Mouse (Mus musculus): ENCODE measurements around the gene Nprl3. TPM values are rescaled to one million over a fixed set of nuclear protein-coding genes. Genes with fewer than 3 reads are reported as not detected.
A peak's percentile ranks its signal among the peaks of the same experiment; 100 is the strongest.
"Not testable (repeated sequence)": the region's sequence is repeated elsewhere in the genome, so short reads cannot be mapped to it uniquely, and the experiment has no call there.

Nprl3 gene
- polyA plus RNA-seq, 1 experiment = 14.4 TPM

DNA sequence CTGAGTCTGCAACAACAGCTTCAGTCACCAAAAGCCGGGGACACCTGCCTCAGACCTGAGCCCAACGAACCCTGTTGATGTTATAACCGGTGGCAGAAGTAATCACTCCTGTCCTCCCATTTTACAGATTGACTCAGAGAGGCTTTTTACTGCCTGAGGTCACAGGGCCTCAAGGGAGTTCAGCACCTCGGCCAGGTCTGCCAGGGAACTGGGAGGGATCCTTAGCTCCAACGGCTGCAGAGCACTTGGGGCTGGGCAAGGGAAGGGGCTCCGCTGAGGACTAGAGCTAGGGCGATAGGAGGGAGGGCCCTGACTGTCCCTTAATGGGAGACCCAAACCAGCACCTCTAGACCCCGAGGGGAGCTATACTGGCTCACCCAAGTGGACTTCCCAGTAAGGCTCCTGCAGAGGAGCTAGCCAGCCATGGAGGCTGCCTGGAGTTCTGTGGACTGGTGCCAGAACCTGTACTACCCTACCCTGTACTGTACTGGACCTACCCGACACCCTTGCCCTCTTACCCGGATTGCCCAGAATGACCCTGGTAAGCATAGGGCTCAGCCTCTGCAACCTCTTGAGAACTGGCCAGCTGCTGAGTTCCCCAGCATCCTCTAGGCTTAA is 46.8 kb downstream of the Nprl3 start:
- peaks cover 12% of the 10 kb centered on the region; the same call in 1 of the 2 replicates for H3K9me3 ChIP-seq
- peaks cover 5% of the 10 kb centered on the region for H3K36me3 ChIP-seq (replicated peaks; ENCODE audit: low read length)
- no peak for TF ChIP-seq FLI1 (IDR thresholded peaks at IDR 0.05; ENCODE audit: low read length)
- no peak for TF ChIP-seq GATA1 (IDR thresholded peaks at IDR 0.05; ENCODE audit: borderline replicate concordance, low read length)
- H3K27me3 ChIP-seq (replicated peaks) = peaks cover 76% of the 10 kb centered on the region
- H3K4me3 ChIP-seq (replicated peaks) = peak overlapping the region; percentile 93
- H3K4me1 ChIP-seq = peaks cover 65% of the 10 kb centered on the region

DNA sequence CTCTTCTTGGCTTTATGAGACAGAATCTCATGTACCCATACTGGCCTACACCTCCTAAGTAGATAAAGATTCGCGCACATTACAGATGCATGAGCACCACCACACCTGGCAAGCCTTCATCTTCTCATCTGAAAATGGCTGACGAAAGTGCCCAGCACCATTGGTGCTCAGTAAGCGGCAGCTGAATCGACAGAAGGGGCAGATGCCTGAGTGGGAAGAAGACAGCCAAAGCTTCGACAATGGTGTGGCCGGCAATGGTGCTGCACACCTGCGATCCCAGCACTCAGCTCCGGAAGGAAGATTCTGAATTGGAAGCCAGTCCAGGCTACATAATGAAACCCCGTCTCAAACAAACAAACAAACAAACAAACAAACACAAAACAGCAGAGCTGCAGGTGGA is 48.2 kb downstream of the Nprl3 start:
- Histone ChIP-seq H3K9me3 (peaks cover 12% of the 10 kb centered on the region; the same call in 1 of the 2 replicates), H3K36me3 (replicated peaks; ENCODE audit: low read length) (peaks cover 17% of the 10 kb centered on the region), H3K27me3 (replicated peaks) (peaks cover 84% of the 10 kb centered on the region), H3K4me1 (peaks cover 51% of the 10 kb centered on the region), H3K4me3 (replicated peaks) (peak overlapping the region; percentile 93)
- no peak for TF ChIP-seq FLI1 (IDR thresholded peaks at IDR 0.05; ENCODE audit: low read length)
- no peak for TF ChIP-seq GATA1 (IDR thresholded peaks at IDR 0.05; ENCODE audit: borderline replicate concordance, low read length)

DNA sequence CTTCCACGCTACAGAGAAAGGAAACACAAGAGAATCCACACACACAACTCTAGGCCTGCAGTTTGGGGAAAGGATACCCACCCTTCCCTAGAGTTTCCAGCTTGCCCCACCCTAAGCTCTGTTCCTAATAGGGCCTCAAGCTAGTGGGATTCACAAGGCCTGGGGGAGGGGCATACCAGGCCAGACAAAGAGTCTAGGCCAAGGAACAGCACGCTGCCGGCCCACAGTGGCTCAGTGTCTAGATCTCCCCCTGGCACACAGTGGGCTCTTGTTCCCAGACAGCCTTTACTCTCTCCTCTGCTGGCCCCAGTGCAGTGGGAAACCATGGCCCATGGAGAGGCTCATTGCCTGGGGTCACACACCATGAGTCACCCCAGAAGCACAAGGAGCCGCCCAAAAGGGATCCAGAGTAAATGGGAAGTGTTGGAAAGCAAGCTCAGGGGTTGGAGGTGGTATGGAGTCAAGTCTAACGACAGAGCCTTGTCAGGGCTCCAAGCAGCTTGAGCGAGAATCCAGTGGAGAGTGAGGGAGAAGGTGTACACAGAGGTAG is 48.9 kb downstream of the Nprl3 start:
- peaks cover 24% of the 10 kb centered on the region for H3K36me3 ChIP-seq (replicated peaks; ENCODE audit: low read length)
- H3K27me3 ChIP-seq (replicated peaks) = peaks cover 80% of the 10 kb centered on the region
- TF ChIP-seq GATA1 (IDR thresholded peaks at IDR 0.05; ENCODE audit: borderline replicate concordance, low read length) (no peak), FLI1 (IDR thresholded peaks at IDR 0.05; ENCODE audit: low read length) (no peak)
- H3K4me1 ChIP-seq = peaks cover 44% of the 10 kb centered on the region
- H3K4me3 ChIP-seq (replicated peaks) = peak overlapping the region; percentile 77
- H3K9me3 ChIP-seq = peaks cover 10% of the 10 kb centered on the region; the same call in 1 of the 2 replicates

DNA sequence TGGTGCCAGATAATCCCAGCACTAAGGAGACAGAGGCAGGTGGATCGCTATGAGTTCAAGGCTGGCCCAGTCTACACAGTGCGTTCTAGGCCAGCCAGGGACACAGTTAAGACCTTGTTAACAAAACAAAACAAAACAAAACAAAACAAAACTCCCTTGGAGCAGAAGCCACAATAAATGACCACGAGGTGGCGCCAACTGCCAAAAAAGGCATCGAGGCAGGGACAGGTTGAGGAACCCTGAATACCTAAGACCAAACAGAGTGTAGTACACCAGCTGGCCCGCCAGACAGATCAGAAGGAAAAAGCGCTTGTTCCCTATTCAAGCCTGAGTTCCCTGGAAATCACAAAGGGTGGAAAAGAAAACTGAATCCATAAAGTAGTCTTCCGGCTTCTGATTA is 50.7 kb downstream of the Nprl3 start:
- peaks cover 27% of the 10 kb centered on the region for H3K4me1 ChIP-seq
- no peak for TF ChIP-seq GATA1 (IDR thresholded peaks at IDR 0.05; ENCODE audit: borderline replicate concordance, low read length)
- no peak for TF ChIP-seq FLI1 (IDR thresholded peaks at IDR 0.05; ENCODE audit: low read length)
- no peaks in the 10 kb centered on the region for H3K9me3 ChIP-seq
- H3K27me3 ChIP-seq (replicated peaks) = peaks cover 78% of the 10 kb centered on the region
- peak overlapping the region; percentile 75 for H3K4me3 ChIP-seq (replicated peaks)
- peaks cover 42% of the 10 kb centered on the region for H3K36me3 ChIP-seq (replicated peaks; ENCODE audit: low read length)

DNA sequence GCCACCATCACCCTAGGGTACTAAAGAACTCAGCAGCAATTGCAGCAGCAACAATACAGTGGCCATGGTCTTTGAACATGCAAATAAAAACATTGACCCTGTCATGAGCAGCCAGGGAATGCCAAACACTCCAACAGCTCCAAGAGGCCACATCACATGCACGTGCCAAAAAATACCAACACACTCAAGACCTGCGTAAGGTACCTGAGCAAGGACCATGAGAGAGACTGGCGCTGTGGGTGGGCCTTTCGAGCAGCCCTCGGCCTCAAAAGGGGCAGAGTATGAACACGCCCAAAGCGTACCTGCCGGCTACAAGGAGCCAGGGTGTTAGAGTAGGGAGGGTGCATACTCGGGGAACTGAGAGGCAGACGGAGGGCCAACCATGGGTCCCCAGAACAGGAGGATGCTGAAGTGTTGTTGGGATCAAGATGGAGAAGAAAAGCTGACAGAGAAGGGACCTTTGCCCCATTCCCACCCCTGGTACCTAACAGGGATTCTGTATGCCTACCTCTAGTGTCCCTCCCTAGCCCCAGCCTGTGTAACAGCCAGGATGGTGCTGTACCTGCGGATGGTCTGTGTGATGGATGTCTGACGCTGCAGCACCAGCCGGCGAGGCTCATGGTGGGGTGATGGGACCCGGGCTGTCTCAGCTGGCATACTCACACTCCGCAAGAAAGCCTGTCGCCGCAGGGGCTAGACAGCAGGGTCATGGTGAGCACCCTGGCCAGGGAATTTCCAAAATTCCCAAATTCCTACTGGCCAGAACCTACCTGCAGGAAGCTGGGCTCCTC is 51.9 kb downstream of the Nprl3 start:
- H3K9me3 ChIP-seq = no peaks in the 10 kb centered on the region
- peaks cover 54% of the 10 kb centered on the region for H3K36me3 ChIP-seq (replicated peaks; ENCODE audit: low read length)
- H3K4me3 ChIP-seq (replicated peaks) = no peak overlapping the region
- peaks cover 66% of the 10 kb centered on the region for H3K27me3 ChIP-seq (replicated peaks)
- peaks cover 16% of the 10 kb centered on the region; the same call in 1 of the 2 replicates for H3K4me1 ChIP-seq
- no peak for TF ChIP-seq FLI1 (IDR thresholded peaks at IDR 0.05; ENCODE audit: low read length)
- TF ChIP-seq GATA1 (IDR thresholded peaks at IDR 0.05; ENCODE audit: borderline replicate concordance, low read length) = no peak

DNA sequence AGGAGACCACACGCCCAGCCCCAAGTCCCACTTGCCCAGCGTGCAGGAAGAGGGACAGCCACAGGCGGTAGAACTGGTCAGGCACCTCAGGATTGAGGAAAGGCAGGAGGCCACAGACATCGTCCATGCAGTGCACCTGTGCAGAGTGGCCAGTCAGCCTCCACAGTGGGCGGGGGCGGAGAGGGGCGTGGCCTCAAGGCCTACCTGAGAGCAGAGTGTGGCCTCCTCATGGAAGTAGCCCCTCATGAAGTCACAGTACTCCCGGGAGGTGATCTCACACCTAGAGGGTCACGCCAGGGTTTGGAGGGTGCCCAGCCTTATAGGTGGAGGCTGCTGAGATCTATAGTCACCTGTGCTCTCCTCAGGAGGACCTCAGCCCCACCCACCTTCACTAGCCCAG is 56.9 kb downstream of the Nprl3 start:
- Histone ChIP-seq H3K36me3 (replicated peaks; ENCODE audit: low read length) (peaks cover 89% of the 10 kb centered on the region), H3K9me3 (no peaks in the 10 kb centered on the region), H3K4me3 (replicated peaks) (no peak overlapping the region), H3K4me1 (peaks cover 12% of the 10 kb centered on the region), H3K27me3 (replicated peaks) (peaks cover 24% of the 10 kb centered on the region)
- no peak for TF ChIP-seq FLI1 (IDR thresholded peaks at IDR 0.05; ENCODE audit: low read length)
- TF ChIP-seq GATA1 (IDR thresholded peaks at IDR 0.05; ENCODE audit: borderline replicate concordance, low read length) = no peak

DNA sequence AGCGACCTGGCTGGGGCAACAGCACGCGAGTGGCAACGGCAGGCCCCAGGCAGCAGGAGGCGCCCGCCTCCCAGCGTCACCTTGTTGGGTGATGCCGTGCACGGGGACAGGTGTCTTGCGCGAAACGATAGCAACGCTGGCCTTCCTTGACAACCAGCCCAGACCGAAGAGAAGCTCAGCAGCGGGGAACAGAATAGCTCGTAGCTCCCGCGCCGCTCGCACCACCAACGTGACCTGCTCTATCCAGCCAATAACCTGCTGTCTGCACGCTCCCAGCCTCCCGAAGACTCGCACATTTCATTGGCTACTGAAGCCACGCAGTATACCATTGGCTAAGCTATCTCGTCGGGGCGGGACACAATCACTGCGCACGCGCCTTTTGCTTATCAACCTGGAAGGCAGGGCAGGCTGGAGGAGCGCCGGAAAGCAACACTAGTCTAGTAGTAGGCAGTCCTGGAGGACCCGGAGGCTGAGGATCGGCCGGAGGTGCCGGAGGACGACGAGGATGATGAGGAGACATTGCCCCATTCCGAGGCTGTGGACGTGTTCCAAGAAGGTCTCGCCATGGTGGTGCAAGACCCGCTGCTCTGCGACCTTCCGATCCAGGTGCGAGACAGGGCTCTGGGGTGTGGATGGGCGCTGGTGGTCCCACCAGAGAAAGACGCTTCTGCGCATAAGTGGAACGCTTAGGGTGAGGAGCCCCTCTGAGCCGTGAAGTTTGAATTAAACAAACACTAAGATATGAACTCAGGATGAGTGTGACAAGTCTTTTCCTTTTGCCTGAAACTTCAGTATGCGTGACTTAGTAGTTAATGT is 62.2 kb downstream of the Nprl3 start, which contains the start of gene Snrnp25:
Gene Snrnp25 (plus strand): TSS at position 358 of the 816 bp plus-strand sequence.
- H3K4me1 ChIP-seq = peaks cover 37% of the 10 kb centered on the region

DNA sequence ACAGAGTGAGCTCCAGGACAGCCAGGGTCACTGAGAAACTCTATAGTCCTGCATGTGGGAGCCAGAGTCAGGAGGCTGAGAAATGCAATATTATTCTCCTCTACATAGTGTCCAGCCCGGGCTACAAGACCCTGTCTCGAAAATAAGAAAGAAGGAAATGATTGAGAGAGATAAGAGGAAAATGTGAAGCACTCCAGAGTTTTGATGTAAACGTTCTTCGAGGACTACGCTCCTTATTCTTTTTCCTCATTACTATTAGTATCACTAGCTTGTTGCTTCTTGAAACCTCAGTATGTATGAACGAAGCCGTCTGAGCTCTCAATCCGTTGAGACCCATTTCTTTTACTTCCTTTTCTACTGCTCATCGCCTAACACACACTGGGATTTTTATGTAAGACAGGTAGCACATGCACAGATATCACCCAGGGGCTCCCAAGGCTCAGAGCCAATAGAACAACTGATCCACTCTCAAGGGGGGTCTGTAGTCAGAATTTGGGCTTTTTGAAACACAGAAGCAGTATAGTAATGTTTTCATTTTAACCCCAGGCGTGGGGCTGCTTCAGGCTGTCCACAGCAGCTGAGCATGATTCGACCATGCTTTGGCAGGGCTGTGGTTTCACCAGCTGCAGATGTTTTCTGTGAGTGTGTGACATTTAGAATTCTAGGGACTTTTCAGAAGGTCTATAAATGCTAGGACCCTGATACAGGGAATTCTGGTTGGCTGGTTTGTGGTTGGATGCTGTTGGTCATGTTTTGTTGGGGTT is 65.4 kb downstream of the Nprl3 start:
- peaks cover 58% of the 10 kb centered on the region for H3K4me1 ChIP-seq
- H3K9me3 ChIP-seq = no peaks in the 10 kb centered on the region
- peaks cover 11% of the 10 kb centered on the region for H3K27me3 ChIP-seq (replicated peaks)
- H3K36me3 ChIP-seq (replicated peaks; ENCODE audit: low read length) = peaks cover 7% of the 10 kb centered on the region
- H3K4me3 ChIP-seq (replicated peaks) = no peak overlapping the region
- TF ChIP-seq FLI1 (IDR thresholded peaks at IDR 0.05; ENCODE audit: low read length) (no peak), GATA1 (IDR thresholded peaks at IDR 0.05; ENCODE audit: borderline replicate concordance, low read length) (no peak)

More for the DNA sequence above, 62.2 kb downstream of the Nprl3 start, which contains the start of gene Snrnp25:
- Histone ChIP-seq H3K36me3 (replicated peaks; ENCODE audit: low read length) (peaks cover 38% of the 10 kb centered on the region), H3K9me3 (no peaks in the 10 kb centered on the region), H3K27me3 (replicated peaks) (peaks cover under 1% of the 10 kb centered on the region), H3K4me3 (replicated peaks) (peak within 1 kb of the TSS; percentile 98)
- TF ChIP-seq GATA1 (IDR thresholded peaks at IDR 0.05; ENCODE audit: borderline replicate concordance, low read length) (0 out of 3 replicates have a peak, but pooled peaks have one; percentile 59), FLI1 (IDR thresholded peaks at IDR 0.05; ENCODE audit: low read length) (no peak)

DNA sequence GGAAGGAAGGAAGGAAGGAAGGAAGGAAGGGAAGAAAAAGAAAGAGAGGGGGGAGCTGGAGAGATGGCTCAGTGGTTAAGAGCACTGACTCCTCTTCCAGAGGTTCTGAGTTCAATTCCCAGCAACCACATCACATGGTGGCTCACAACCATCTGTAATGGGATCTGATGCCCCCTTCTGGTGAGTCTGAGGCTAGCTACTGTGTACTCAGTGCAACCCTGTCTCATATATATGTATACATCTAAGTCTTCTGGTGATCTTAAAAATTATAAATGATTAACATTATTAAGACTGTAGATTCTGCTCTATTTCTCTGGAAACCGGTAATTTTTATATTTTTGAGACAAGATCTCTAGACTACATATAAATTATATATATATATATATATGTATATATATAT is 66.5 kb downstream of the Nprl3 start:
- Histone ChIP-seq H3K4me1 (peaks cover 57% of the 10 kb centered on the region), H3K27me3 (replicated peaks) (peaks cover 21% of the 10 kb centered on the region)
- not testable (repeated sequence) for H3K4me3 ChIP-seq (replicated peaks); H3K36me3 ChIP-seq (replicated peaks; ENCODE audit: low read length); H3K9me3 ChIP-seq
